Mouse (Mus musculus) hindbrain, embryonic 14.5 days (tissue): Measurements from ENCODE around the gene Dmxl2. TPM values are rescaled to one million over a fixed set of nuclear protein-coding genes. Genes with fewer than 3 reads are reported as not detected.
A peak's percentile ranks its signal among the peaks of the same experiment; 100 is the strongest.

Experiments
- ATAC-seq: fragments of 200-750 bp; cut with Nextera tagmentation; 2 replicates; pipeline ENCODE4 v1.8.0; 2017; ENCODE audit warnings: moderate number of reproducible peaks, mild to moderate bottlenecking, moderate TSS enrichment, moderate library complexity; ENCODE audit not compliant: low FRiP score
- DNase-seq: peaks from one replicate; pipeline ENCODE4 v3.0.0-alpha.2; 2015; ENCODE audit warnings: low spot score
- H3K27ac ChIP-seq: fragments of 300-500 bp; sonication (generic); 2 replicates; pipeline ENCODE4 v1.5.1; 2014; ENCODE audit warnings: mild to moderate bottlenecking, moderate library complexity
- H3K27me3 ChIP-seq: fragments of 300-500 bp; sonication (generic); 2 replicates; pipeline ENCODE4 v1.6.1; 2014; ENCODE audit warnings: mild to moderate bottlenecking, low read length, mixed read lengths; ENCODE audit not compliant: control insufficient read depth, insufficient read depth
- H3K36me3 ChIP-seq: fragments of 300-500 bp; sonication (generic); replicated peaks from 2 replicates; pipeline ENCODE4 v1.6.1; 2014; ENCODE audit not compliant: control insufficient read depth, insufficient read depth
- H3K4me1 ChIP-seq: fragments of 300-500 bp; sonication (generic); replicated peaks from 2 replicates; pipeline ENCODE4 v1.6.1; 2014; ENCODE audit warnings: antibody characterized with exemption, low read length, mixed read lengths; ENCODE audit not compliant: control insufficient read depth, insufficient read depth
- H3K4me2 ChIP-seq: fragments of 300-500 bp; sonication (generic); replicated peaks from 2 replicates; pipeline ENCODE4 v1.6.1; 2014; ENCODE audit warnings: mild to moderate bottlenecking, moderate library complexity
- H3K4me3 ChIP-seq: fragments of 300-500 bp; sonication (generic); replicated peaks from 2 replicates; pipeline ENCODE4 v1.5.1; 2014; ENCODE audit warnings: mild to moderate bottlenecking, low read length
- H3K9ac ChIP-seq: fragments of 300-500 bp; sonication (generic); 2 replicates; pipeline ENCODE4 v1.6.1; 2014
- H3K9me3 ChIP-seq: fragments of 300-500 bp; sonication (generic); 2 replicates; pipeline ENCODE4 v1.6.1; 2016; ENCODE audit warnings: low read length; ENCODE audit not compliant: control insufficient read depth
- WGBS: fragments of 180-500 bp; shearing (Covaris S2); extraction: QIAGEN DNeasy Blood & Tissue Kit; methylation state at CpG from one replicate; pipeline ENCODE4 v1.1.7; 2014; 5-methylcytosine and 5-hydroxymethylcytosine counted together
- polyA plus RNA-seq: library from polyadenylated mRNA; unstranded; fragments of >200 nt; fragmentation: Nextera tagmentation; extraction: Ambion mirVana; gene quantifications from 2 replicates; pipeline ENCODE4 v1.2.1, GENCODE M21; 2014

Gene Dmxl2
- polyA plus RNA-seq, 1 experiment from 2014 or later = 71.8 TPM

DNA sequence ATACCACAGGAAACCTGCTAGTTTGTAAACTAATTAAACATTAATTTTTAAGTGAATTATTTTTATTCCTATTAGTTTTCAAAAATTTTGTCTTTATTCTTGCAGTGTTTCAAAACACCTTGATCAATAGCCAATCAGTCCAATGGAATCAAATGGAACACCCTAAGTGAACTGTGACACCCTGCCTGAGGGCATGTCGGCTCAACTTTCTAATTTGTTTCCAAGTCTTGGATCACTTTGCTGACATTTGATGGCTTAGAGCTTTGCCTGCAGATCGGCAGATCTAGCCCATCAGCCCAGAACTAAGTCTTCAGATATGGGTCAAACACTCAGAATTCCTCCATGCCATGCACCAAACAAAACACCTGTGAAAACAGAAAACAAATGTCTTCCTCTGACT lies 14.6 kb upstream of the Dmxl2 start:
- DNase-seq (no peak), ATAC-seq (no peak)
- H3K4me2 ChIP-seq = no peak overlapping the region
- H3K27me3 ChIP-seq = no peaks in the 10 kb centered on the region
- H3K4me1 ChIP-seq = no peaks in the 10 kb centered on the region
- H3K9me3 ChIP-seq = no peaks in the 10 kb centered on the region
- H3K27ac ChIP-seq = no peak overlapping the region
- no peak overlapping the region for H3K9ac ChIP-seq
- WGBS = 84% methylated on average over 2 of the region's 2 CpGs
- H3K4me3 ChIP-seq = no peak overlapping the region
- no peaks in the 10 kb centered on the region for H3K36me3 ChIP-seq

DNA sequence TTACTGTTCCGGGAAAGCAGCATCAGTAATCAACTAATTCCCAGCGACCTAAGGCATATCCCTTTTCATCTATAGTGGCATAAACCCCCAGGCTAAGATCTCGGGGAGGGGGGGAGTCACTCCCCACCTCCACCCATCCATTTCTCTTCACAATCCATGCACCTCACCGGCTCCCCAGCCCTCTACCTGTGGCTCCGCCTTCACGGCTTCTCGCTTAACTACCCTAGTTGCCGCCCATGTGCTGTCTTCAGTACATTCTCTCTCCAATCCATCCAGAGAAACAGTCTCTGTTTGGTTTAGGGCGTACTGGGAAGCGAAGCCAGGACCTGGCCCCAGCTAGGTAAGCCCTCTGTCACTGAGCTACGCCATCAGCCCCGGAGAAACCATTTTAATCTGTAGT lies 1.4 kb upstream of the Dmxl2 start:
- peak overlapping the region; percentile 70 for H3K4me2 ChIP-seq
- H3K4me1 ChIP-seq = peaks cover 23% of the 10 kb centered on the region
- H3K27ac ChIP-seq = no peak overlapping the region
- no peak for DNase-seq
- no peaks in the 10 kb centered on the region for H3K36me3 ChIP-seq
- no peaks in the 10 kb centered on the region for H3K27me3 ChIP-seq
- 12% methylated on average over 12 of the region's 12 CpGs for WGBS
- H3K9ac ChIP-seq = peak overlapping the region; percentile 98; the same call in 1 of the 2 replicates
- no peaks in the 10 kb centered on the region for H3K9me3 ChIP-seq
- H3K4me3 ChIP-seq = peak overlapping the region; percentile 97; the same call in 1 of the 2 replicates
- no peak for ATAC-seq

DNA sequence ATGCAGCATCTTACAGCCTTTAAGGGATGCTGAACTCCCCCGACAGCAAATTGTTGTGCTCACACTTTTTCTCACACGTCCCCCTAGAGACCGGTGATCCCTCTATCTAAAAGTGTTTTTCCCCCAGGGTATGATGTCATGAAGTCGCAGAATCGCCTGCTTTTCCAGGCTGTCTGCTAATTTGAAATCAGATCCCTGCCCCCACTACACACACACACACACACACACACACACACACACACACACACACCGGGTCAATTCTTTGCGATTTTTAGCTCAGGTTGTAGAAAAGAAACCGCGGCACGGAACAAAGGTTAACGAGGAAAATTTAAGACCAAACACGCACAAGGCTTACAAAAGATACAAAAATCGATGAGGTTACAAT lies 677 bp upstream of the Dmxl2 start:
- peak overlapping the region; percentile 97 for H3K4me3 ChIP-seq
- no peaks in the 10 kb centered on the region for H3K36me3 ChIP-seq
- peak overlapping the region; percentile 98 for H3K9ac ChIP-seq
- 5% methylated on average over 13 of the region's 13 CpGs for WGBS
- H3K9me3 ChIP-seq = no peaks in the 10 kb centered on the region
- no peaks in the 10 kb centered on the region for H3K27me3 ChIP-seq
- H3K4me1 ChIP-seq = peaks cover 23% of the 10 kb centered on the region
- ATAC-seq (no peak), DNase-seq (no peak)
- H3K4me2 ChIP-seq = peak overlapping the region; percentile 70
- peak overlapping the region; percentile 91; the same call in 1 of the 2 replicates for H3K27ac ChIP-seq

DNA sequence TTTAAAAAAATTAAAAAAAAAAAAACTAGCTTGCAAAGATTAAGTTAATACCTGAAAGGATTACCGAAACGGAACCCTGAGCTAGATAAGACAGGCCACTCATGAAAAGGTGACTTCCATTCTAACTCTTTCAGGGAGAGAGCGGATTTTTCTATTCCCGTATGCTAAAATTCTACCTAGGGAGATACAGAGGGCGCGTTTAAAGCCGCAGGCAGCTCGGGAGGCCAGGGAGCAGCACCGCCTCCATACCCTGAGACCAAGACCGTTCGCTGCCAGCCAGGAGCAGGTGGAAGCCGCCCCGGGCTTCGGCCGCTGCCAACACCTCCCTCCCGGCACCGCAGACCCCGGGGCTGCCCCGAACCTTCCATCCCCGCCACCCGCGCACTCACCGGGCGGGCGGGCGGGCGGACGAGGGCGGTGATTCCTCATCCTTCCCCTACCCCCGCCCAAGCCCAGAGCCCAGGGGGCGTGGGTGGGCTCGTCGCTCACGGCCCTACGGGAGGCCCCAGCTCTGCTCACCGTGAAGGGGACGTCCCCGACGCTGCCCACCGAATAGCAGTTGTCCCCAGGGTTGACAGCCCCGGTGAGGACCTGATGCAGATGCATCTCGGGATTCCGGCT lies 484 bp downstream of the Dmxl2 start:
- Histone ChIP-seq H3K27me3 (no peaks in the 10 kb centered on the region), H3K27ac (peak overlapping the region; percentile 91), H3K4me3 (peak overlapping the region; percentile 97), H3K4me2 (peak overlapping the region; percentile 70), H3K9me3 (no peaks in the 10 kb centered on the region), H3K9ac (peak overlapping the region; percentile 98), H3K36me3 (no peaks in the 10 kb centered on the region), H3K4me1 (peaks cover 23% of the 10 kb centered on the region)
- WGBS = under 1% methylated on average over 36 of the region's 43 CpGs
- ATAC-seq = peak; percentile 81
- DNase-seq = peak; percentile 35

DNA sequence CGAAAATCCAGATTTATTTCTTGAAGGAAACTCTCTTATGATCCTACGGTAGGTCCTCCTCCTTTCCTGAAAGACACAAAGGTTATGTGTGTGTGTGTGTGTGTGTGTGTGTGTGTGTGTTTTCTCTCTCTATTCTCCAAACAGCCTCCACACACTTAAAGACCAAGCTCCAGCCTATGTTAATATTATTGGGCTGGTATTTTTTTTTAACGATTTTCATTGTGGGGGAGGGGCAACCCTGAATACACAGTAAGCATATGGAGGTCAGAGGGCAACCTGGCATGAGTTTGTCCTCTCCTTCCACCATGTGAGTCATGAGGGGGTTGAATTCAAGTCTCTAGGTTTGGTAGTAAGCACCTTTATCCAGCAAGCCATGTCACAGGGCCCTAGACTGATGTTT lies 1.6 kb downstream of the Dmxl2 start:
- H3K9ac ChIP-seq = peak overlapping the region; percentile 98
- 72% methylated on average over 3 of the region's 3 CpGs for WGBS
- no peaks in the 10 kb centered on the region for H3K36me3 ChIP-seq
- no peak overlapping the region for H3K27ac ChIP-seq
- DNase-seq = no peak
- H3K4me3 ChIP-seq = peak overlapping the region; percentile 97
- peak overlapping the region; percentile 70 for H3K4me2 ChIP-seq
- H3K27me3 ChIP-seq = no peaks in the 10 kb centered on the region
- H3K4me1 ChIP-seq = peaks cover 23% of the 10 kb centered on the region
- ATAC-seq = no peak
- no peaks in the 10 kb centered on the region for H3K9me3 ChIP-seq

DNA sequence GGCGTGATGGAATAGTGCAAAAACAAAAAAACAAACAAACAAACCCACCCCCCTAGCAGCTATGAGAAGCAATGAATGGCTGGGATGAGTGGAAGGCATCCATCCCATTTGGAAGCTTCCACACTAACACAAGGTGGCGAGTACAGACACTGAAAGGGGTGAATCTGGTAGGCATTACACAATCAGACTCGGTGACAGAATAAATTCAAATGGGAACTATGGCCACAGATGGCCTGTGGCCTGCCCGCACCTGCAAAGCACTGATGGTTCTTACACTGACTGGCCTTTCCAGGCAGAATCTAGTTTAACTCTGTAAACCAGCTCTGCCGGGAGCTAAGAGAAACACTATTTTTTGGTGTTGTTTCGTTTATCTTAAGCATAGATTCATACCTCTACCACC lies 2.1 kb downstream of the Dmxl2 start:
- ATAC-seq (no peak), DNase-seq (no peak)
- WGBS = 87% methylated on average over 6 of the region's 6 CpGs
- Histone ChIP-seq H3K36me3 (no peaks in the 10 kb centered on the region), H3K9me3 (no peaks in the 10 kb centered on the region), H3K4me1 (peaks cover 23% of the 10 kb centered on the region), H3K4me3 (peak overlapping the region; percentile 97; the same call in 1 of the 2 replicates), H3K27me3 (no peaks in the 10 kb centered on the region), H3K9ac (peak overlapping the region; percentile 39), H3K4me2 (peak overlapping the region; percentile 70), H3K27ac (no peak overlapping the region)

DNA sequence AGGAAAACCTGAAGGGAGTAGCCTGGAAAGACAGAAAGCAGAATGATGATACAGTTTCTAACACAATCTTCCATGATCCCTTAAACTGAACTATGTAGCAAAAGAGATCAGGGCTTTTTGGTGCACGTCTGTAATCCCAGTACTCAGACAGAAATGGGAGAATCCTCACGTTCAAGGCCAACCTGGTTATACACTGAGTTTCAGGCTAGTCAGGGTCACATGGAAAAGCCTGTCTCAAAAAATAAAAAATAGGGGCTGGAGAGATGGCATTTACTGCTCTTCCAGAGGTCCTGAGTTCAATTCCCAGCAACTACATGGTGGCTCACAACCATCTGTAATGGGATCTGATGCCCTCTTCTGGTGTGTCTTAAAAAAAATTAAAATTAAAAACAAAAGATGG lies 11.0 kb downstream of the Dmxl2 start:
- Histone ChIP-seq H3K9ac (no peak overlapping the region), H3K36me3 (no peaks in the 10 kb centered on the region), H3K27me3 (no peaks in the 10 kb centered on the region), H3K9me3 (no peaks in the 10 kb centered on the region), H3K27ac (no peak overlapping the region), H3K4me2 (no peak overlapping the region), H3K4me1 (no peaks in the 10 kb centered on the region), H3K4me3 (no peak overlapping the region)
- no peak for DNase-seq
- WGBS = 88% methylated on average over 2 of the region's 2 CpGs
- ATAC-seq = no peak

DNA sequence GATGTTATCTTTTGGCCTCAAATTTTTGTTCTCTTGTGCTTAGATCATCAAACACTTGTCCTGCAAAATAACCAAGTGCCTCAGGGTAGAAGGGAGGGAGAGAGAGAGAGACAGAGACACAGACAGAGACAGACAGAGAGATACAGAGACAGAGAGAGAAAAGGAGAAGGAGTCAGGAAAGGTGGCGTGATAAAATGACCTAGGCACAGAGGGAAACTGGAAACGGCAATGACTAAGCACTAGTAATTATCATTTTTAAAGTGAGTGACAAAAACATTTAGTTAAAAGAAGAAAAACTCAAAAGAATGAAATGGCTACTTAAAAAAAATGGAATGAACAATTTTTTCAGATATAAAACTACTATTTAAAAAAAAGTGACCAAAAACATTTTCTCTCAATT lies 11.8 kb downstream of the Dmxl2 start:
- H3K4me2 ChIP-seq = no peak overlapping the region
- ATAC-seq (no peak), DNase-seq (no peak)
- H3K27me3 ChIP-seq = no peaks in the 10 kb centered on the region
- H3K4me3 ChIP-seq = no peak overlapping the region
- H3K36me3 ChIP-seq = no peaks in the 10 kb centered on the region
- no peaks in the 10 kb centered on the region for H3K4me1 ChIP-seq
- WGBS = 85% methylated on average over 2 of the region's 2 CpGs
- no peaks in the 10 kb centered on the region for H3K9me3 ChIP-seq
- no peak overlapping the region for H3K27ac ChIP-seq
- no peak overlapping the region for H3K9ac ChIP-seq

DNA sequence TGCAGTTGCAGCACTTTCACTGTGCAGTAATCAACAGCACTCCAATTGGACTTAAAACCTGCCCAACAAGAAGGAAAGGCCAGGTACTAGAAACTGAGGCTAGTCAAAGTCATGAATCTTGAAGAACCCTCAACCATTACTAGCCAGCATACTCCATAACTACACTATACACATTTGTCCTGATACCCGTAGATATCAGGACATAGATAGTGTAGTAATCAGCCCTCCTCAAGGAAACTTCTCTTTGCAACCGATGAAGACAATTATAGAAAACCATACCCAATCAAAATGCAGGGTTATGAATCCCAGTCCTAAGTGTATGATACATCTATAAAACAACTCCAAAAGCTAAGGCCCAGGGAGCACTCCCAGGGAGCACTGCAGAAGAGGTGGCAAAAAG lies 16.5 kb downstream of the Dmxl2 start:
- Histone ChIP-seq H3K4me3 (no peak overlapping the region), H3K36me3 (no peaks in the 10 kb centered on the region), H3K27ac (no peak overlapping the region), H3K4me2 (no peak overlapping the region), H3K9me3 (no peaks in the 10 kb centered on the region), H3K4me1 (no peaks in the 10 kb centered on the region), H3K9ac (no peak overlapping the region), H3K27me3 (no peaks in the 10 kb centered on the region)
- ATAC-seq (no peak), DNase-seq (no peak)
- 91% methylated on average over 2 of the region's 2 CpGs for WGBS

DNA sequence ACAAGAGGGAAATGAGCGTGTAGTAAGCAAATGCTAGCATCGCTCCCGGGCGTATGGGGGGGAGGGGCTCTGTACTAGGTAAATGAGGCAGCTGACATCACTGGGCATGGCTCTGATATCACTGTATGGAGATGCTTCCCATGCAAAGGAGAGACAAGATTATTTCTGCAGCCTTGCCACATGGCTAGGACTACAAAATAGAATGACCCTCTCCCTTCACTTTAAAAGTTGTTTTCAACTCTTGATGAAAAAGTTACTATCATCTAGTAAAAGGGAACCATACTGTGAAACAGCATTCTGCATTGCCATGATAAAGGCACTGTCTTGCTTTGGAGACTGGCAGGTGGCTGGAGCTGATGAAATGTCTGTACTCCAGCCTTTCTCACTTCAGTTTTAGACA lies 18.2 kb downstream of the Dmxl2 start:
- Histone ChIP-seq H3K9me3 (no peaks in the 10 kb centered on the region), H3K4me2 (no peak overlapping the region), H3K4me1 (no peaks in the 10 kb centered on the region), H3K36me3 (no peaks in the 10 kb centered on the region), H3K27ac (no peak overlapping the region), H3K27me3 (no peaks in the 10 kb centered on the region), H3K4me3 (no peak overlapping the region), H3K9ac (no peak overlapping the region)
- DNase-seq (no peak), ATAC-seq (no peak)
- 60% methylated on average over 4 of the region's 4 CpGs for WGBS
